Mouse (Mus musculus): ENCODE data around the gene Lyar. TPM values are rescaled to one million over a fixed set of nuclear protein-coding genes. Genes with fewer than 3 reads are reported as not detected.

Gene Lyar
- total and polyA plus RNA-seq, 3 experiments = 134 to 314 (median 195) TPM

- dilution Hi-C loops (cut with MboI; ENCODE audit: extremely low pct_ligation_motif_present, extremely low pct_unique_long_range_greater_than_20kb, low sequenced_read_pairs) (no loop called here), in situ Hi-C loops (cut with MboI; ENCODE audit: low pct_ligation_motif_present, low pct_unique_long_range_greater_than_20kb, low sequenced_read_pairs) (no loop called here)
- H3K27me3 ChIP-seq (replicated peaks) = no peaks in the 10 kb centered on the region
- no peak overlapping the region for H3K27ac ChIP-seq (ENCODE audit: insufficient read depth, low read depth)
- no peaks in the 10 kb centered on the region for H3K4me1 ChIP-seq (ENCODE audit: control insufficient read depth in 1 of 2, insufficient read depth in 2 of 2)
- H3K4me3 ChIP-seq (replicated peaks in 1 of 3; ENCODE audit: low read depth in 2 of 3, low read length in 2 of 3, poor library complexity in 1 of 3) = no peak overlapping the region
- no peak overlapping the region for H3K9ac ChIP-seq (ENCODE audit: insufficient read depth, low read depth)
- no peaks in the 10 kb centered on the region for H3K79me2 ChIP-seq (replicated peaks; ENCODE audit: control insufficient read depth, extremely low read depth, insufficient read depth, poor library complexity, severe bottlenecking)
- H3K36me3 ChIP-seq (replicated peaks in 1 of 2; ENCODE audit: control insufficient read depth in 1 of 2, insufficient read depth in 1 of 2, low read length in 1 of 2) = no peaks in the 10 kb centered on the region
- no peak overlapping the region for H3K4me2 ChIP-seq (ENCODE audit: insufficient read depth, low read depth, poor library complexity, severe bottlenecking)
- no peaks in the 10 kb centered on the region for H3K9me3 ChIP-seq (replicated peaks; ENCODE audit: low read length)
- no peak for TF ChIP-seq POLR2AphosphoS2 (IDR thresholded peaks at IDR 0.05; ENCODE audit: low read depth, low read length)
- TF ChIP-seq PAX5 (IDR thresholded peaks at IDR 0.05; ENCODE audit: low read length) = no peak
- TF ChIP-seq USF2 (conservative IDR thresholded peaks at IDR 0.05; ENCODE audit: low read depth, low read length) = no peak
- no peak for TF ChIP-seq CHD2 (IDR thresholded peaks at IDR 0.05; ENCODE audit: low read length)
- TF ChIP-seq JUN (IDR thresholded peaks at IDR 0.05; ENCODE audit: insufficient read depth, low read depth, low read length) = no peak
- no peak for TF ChIP-seq MEF2A (IDR thresholded peaks at IDR 0.05; ENCODE audit: borderline replicate concordance, low read depth, low read length)
- no peak for TF ChIP-seq SIN3A (IDR thresholded peaks at IDR 0.05; ENCODE audit: low read length)
- TF ChIP-seq HCFC1 (IDR thresholded peaks at IDR 0.05; ENCODE audit: low read depth, low read length) = no peak
- TF ChIP-seq EP300 (IDR thresholded peaks at IDR 0.05; ENCODE audit: low read length) = no peak
- no peak for TF ChIP-seq RAD21 (IDR thresholded peaks at IDR 0.05; ENCODE audit: low read depth, low read length)
- TF ChIP-seq NELFE (IDR thresholded peaks at IDR 0.05; ENCODE audit: low read depth, low read length) = no peak
- no peak for TF ChIP-seq ZKSCAN1 (IDR thresholded peaks at IDR 0.05; ENCODE audit: borderline replicate concordance, low read depth, low read length)
- no peak for TF ChIP-seq MYC (IDR thresholded peaks at IDR 0.05; ENCODE audit: low read depth, low read length)
- TF ChIP-seq JUND (conservative IDR thresholded peaks at IDR 0.05; ENCODE audit: low read depth, low read length) = no peak
- no peak for TF ChIP-seq KAT2A (IDR thresholded peaks at IDR 0.05; ENCODE audit: insufficient replicate concordance, low read length)
- TF ChIP-seq UBTF (IDR thresholded peaks at IDR 0.05; ENCODE audit: low read depth, low read length) = no peak
- no peak for DNase-seq (ENCODE audit: extremely low read depth)
These were observed 59.8 kb downstream of the Lyar start for GRCm38 (mm10) chr5:38280075-38280474.

Other genes with a start within 250 kb of the Lyar start
- 28.7 and 29.4 TPM in 2 replicates for gene Stx18, start 181.7 kb upstream of the Lyar start, total RNA-seq (2012; rRNA removed)
- 26.3 and 31.1 TPM in 2 replicates for gene Stx18, start 181.7 kb upstream of the Lyar start, total RNA-seq (2014; rRNA removed)
- 35.8 and 40.0 TPM in 2 replicates for gene Stx18, start 181.7 kb upstream of the Lyar start, polyA plus RNA-seq (2012; ENCODE audit: insufficient read length, low read depth)
- gene Nsg1, start 60.6 kb upstream of the Lyar start, total RNA-seq (2012; rRNA removed) = 0.04 TPM in 1 of 2 replicates, not detected in the other
- not detected in 2 replicates for gene Nsg1, start 60.6 kb upstream of the Lyar start, total RNA-seq (2014; rRNA removed)
- gene Nsg1, start 60.6 kb upstream of the Lyar start, polyA plus RNA-seq (2012; ENCODE audit: insufficient read length, low read depth) = not detected in 2 replicates
- gene Zbtb49, start within 50 bp of the Lyar start, total RNA-seq (2012; rRNA removed) = 8.2 and 9.1 TPM in 2 replicates
- gene Zbtb49, start within 50 bp of the Lyar start, total RNA-seq (2014; rRNA removed) = 4.9 and 6.1 TPM in 2 replicates
- gene Zbtb49, start within 50 bp of the Lyar start, polyA plus RNA-seq (2012; ENCODE audit: insufficient read length, low read depth) = 4.7 and 6.0 TPM in 2 replicates
- 64.1 and 65.1 TPM in 2 replicates for gene Tmem128, start 39.7 kb downstream of the Lyar start, total RNA-seq (2012; rRNA removed)
- gene Tmem128, start 39.7 kb downstream of the Lyar start, total RNA-seq (2014; rRNA removed) = 109 and 113 TPM in 2 replicates
- 40.4 and 43.5 TPM in 2 replicates for gene Tmem128, start 39.7 kb downstream of the Lyar start, polyA plus RNA-seq (2012; ENCODE audit: insufficient read length, low read depth)
- not detected in 2 replicates for gene Otop1, start 55.5 kb downstream of the Lyar start, total RNA-seq (2012; rRNA removed)
- gene Otop1, start 55.5 kb downstream of the Lyar start, total RNA-seq (2014; rRNA removed) = not detected in 2 replicates
- not detected in 2 replicates for gene Otop1, start 55.5 kb downstream of the Lyar start, polyA plus RNA-seq (2012; ENCODE audit: insufficient read length, low read depth)
- not detected in 2 replicates for gene Drd5, start 98.9 kb downstream of the Lyar start, total RNA-seq (2012; rRNA removed)
- gene Drd5, start 98.9 kb downstream of the Lyar start, total RNA-seq (2014; rRNA removed) = not detected in 2 replicates
- not detected in 2 replicates for gene Drd5, start 98.9 kb downstream of the Lyar start, polyA plus RNA-seq (2012; ENCODE audit: insufficient read length, low read depth)

Measured in CH12.LX (cell line).